Mouse (Mus musculus): ENCODE measurements around the gene A830005F24Rik. TPM values are rescaled to one million over a fixed set of nuclear protein-coding genes. Genes with fewer than 3 reads are reported as not detected.

A830005F24Rik gene
- polyA plus RNA-seq, 1 experiment from 2014 or later = 3.0 TPM

DNA sequence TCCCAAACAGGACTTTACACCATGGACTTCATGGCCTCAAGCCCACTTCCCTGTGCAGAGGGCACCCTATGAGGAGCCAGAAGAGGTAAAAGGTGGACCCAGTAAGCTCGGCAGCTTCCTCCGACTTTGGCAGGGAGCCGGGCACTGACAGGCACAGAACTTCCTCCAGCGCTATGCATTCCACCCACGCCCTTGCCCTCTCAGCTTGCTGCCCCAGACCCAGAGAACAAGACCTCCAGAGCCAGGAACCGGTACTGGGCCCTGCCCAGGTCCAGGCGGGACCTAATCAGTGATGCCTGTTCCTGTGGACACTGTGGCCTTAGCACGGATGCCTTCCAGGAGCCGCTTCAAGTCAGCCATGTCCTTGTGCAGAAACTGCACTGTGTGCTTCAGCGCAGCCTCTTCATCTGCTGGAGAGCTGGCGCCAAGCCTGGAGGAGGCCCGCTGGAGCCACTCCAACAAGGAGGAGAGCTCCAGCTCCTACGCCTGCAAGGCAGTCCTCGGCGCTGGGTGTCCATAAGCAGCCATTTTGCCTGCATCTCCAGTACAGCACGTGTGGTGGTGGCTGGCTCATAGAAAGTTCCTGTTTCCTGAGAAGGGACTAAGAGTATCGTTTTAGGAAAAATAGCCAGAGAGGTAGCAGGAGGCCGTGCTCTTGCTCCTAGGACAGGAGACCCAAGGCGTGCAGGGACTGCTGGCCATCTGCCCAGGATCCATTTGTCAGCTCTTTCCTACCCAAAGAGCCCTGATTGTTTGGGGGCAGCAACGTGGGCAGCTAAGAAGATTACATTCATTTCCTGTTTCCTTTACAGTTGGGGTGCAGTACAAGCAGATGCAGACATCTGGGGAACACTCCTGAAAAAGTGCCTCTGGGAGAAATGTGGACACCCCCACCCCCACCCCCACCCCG lies 39.1 kb downstream of the A830005F24Rik start:
- Histone ChIP-seq H3K36me3 (ENCODE audit: control insufficient read depth, insufficient read depth, low read length) (no peaks in the 10 kb centered on the region), H3K9me3 (ENCODE audit: control insufficient read depth, low read length) (no peaks in the 10 kb centered on the region), H3K9ac (ENCODE audit: low read depth, low read length) (no peak overlapping the region), H3K4me2 (replicated peaks; ENCODE audit: low read depth, low read length) (no peak overlapping the region), H3K27me3 (ENCODE audit: control insufficient read depth, insufficient read depth, low read length) (no peaks in the 10 kb centered on the region), H3K4me3 (ENCODE audit: low read depth, low read length) (no peak overlapping the region), H3K4me1 (replicated peaks; ENCODE audit: control insufficient read depth, insufficient read depth, low read length) (no peaks in the 10 kb centered on the region), H3K27ac (ENCODE audit: low read depth, low read length) (no peak overlapping the region)
- DNase-seq (ENCODE audit: low spot score) (no peak), ATAC-seq (ENCODE audit: low FRiP score) (no peak)
- 78% methylated on average over 21 of the region's 21 CpGs for WGBS

DNA sequence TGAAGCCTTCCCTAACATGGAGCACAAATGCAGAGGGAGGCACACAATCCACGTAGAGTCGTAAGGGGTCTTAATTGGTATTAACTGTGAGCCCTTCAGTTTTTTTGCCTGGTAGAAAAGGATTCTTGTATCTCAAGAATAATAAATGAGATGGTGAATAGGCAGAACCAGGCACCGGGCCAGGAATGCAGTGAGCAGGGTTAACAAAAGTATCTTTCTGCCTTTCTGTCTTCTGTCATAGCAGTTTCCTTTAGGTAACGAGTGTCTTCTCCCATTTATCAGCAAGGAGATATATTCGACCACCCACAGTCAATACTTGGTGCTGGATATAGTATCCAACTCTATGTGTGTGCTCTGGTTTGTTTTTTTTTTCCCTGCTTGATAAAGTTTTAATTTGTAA lies 40.1 kb downstream of the A830005F24Rik start:
- ATAC-seq (ENCODE audit: low FRiP score) = no peak
- Histone ChIP-seq H3K4me1 (replicated peaks; ENCODE audit: control insufficient read depth, insufficient read depth, low read length) (no peaks in the 10 kb centered on the region), H3K27me3 (ENCODE audit: control insufficient read depth, insufficient read depth, low read length) (no peaks in the 10 kb centered on the region), H3K9ac (ENCODE audit: low read depth, low read length) (no peak overlapping the region), H3K9me3 (ENCODE audit: control insufficient read depth, low read length) (no peaks in the 10 kb centered on the region), H3K36me3 (ENCODE audit: control insufficient read depth, insufficient read depth, low read length) (no peaks in the 10 kb centered on the region), H3K4me3 (ENCODE audit: low read depth, low read length) (no peak overlapping the region), H3K4me2 (replicated peaks; ENCODE audit: low read depth, low read length) (no peak overlapping the region), H3K27ac (ENCODE audit: low read depth, low read length) (no peak overlapping the region)
- no peak for DNase-seq (ENCODE audit: low spot score)
- WGBS = 81% methylated on average over 5 of the region's 5 CpGs

DNA sequence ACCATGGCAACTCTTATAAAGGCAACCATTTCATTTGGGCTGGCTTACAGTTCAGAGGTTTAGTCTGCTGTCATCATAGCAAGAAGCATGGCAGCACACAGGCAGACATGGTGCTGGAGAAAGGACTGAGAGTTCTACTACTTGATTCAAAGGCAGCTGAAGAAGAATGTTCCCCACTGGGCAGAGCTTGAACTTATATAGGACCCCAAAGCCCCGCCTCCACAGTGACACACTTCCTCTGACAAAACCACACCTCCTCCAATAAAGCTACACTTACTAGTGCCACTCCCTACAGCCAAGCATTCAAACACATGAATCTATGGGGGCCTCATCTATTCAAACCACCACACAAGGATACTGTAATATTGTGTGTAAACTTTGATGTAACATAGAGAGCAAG lies 41.2 kb downstream of the A830005F24Rik start:
- H3K27me3 ChIP-seq (ENCODE audit: control insufficient read depth, insufficient read depth, low read length) = no peaks in the 10 kb centered on the region
- H3K4me3 ChIP-seq (ENCODE audit: low read depth, low read length) = no peak overlapping the region
- 88% methylated on average over 1 of the region's 1 CpGs for WGBS
- H3K9ac ChIP-seq (ENCODE audit: low read depth, low read length) = no peak overlapping the region
- no peak for DNase-seq (ENCODE audit: low spot score)
- no peaks in the 10 kb centered on the region for H3K36me3 ChIP-seq (ENCODE audit: control insufficient read depth, insufficient read depth, low read length)
- no peak overlapping the region for H3K27ac ChIP-seq (ENCODE audit: low read depth, low read length)
- no peaks in the 10 kb centered on the region for H3K9me3 ChIP-seq (ENCODE audit: control insufficient read depth, low read length)
- H3K4me2 ChIP-seq (replicated peaks; ENCODE audit: low read depth, low read length) = no peak overlapping the region
- no peak for ATAC-seq (ENCODE audit: low FRiP score)
- H3K4me1 ChIP-seq (replicated peaks; ENCODE audit: control insufficient read depth, insufficient read depth, low read length) = no peaks in the 10 kb centered on the region

DNA sequence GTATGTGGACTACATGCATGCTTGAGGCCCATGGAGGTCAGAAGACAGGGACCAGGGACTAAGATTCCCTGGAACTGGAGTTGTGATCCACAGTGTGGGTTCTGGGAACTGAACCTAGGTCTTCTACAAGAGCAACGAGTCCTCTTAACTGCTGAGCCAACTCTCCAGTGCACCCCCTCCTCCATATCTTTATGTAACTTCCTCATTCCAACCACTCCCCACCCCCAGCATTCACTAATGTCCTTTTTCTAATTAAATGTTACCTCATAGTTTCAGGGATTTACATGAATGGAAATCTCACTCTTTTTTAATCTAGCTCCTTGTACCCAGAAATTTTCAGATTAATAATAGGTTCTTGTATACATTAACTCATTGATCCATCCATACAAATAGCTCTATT lies 42.6 kb downstream of the A830005F24Rik start:
- H3K4me1 ChIP-seq (replicated peaks; ENCODE audit: control insufficient read depth, insufficient read depth, low read length) = no peaks in the 10 kb centered on the region
- H3K4me3 ChIP-seq (ENCODE audit: low read depth, low read length) = no peak overlapping the region
- 81% methylated on average over 1 of the region's 1 CpGs for WGBS
- ATAC-seq (ENCODE audit: low FRiP score) (no peak), DNase-seq (ENCODE audit: low spot score) (no peak)
- no peaks in the 10 kb centered on the region for H3K36me3 ChIP-seq (ENCODE audit: control insufficient read depth, insufficient read depth, low read length)
- H3K27ac ChIP-seq (ENCODE audit: low read depth, low read length) = no peak overlapping the region
- H3K9ac ChIP-seq (ENCODE audit: low read depth, low read length) = no peak overlapping the region
- H3K27me3 ChIP-seq (ENCODE audit: control insufficient read depth, insufficient read depth, low read length) = no peaks in the 10 kb centered on the region
- no peaks in the 10 kb centered on the region for H3K9me3 ChIP-seq (ENCODE audit: control insufficient read depth, low read length)
- no peak overlapping the region for H3K4me2 ChIP-seq (replicated peaks; ENCODE audit: low read depth, low read length)

- whole genome bisulfite sequencing = 83% methylated on average over 2 of the region's 2 CpGs
- Histone ChIP-seq H3K4me2 (replicated peaks; ENCODE audit: low read depth, low read length) (no peak overlapping the region), H3K36me3 (ENCODE audit: control insufficient read depth, insufficient read depth, low read length) (no peaks in the 10 kb centered on the region), H3K4me1 (replicated peaks; ENCODE audit: control insufficient read depth, insufficient read depth, low read length) (no peaks in the 10 kb centered on the region), H3K27me3 (ENCODE audit: control insufficient read depth, insufficient read depth, low read length) (no peaks in the 10 kb centered on the region), H3K9ac (ENCODE audit: low read depth, low read length) (no peak overlapping the region), H3K4me3 (ENCODE audit: low read depth, low read length) (no peak overlapping the region), H3K27ac (ENCODE audit: low read depth, low read length) (no peak overlapping the region), H3K9me3 (ENCODE audit: control insufficient read depth, low read length) (no peaks in the 10 kb centered on the region)
- DNase-seq (ENCODE audit: low spot score) = no peak
- no peak for ATAC-seq (ENCODE audit: low FRiP score)
Measured at GRCm38 (mm10) chr13:48561481-48561880, 48.1 kb downstream of the A830005F24Rik start.

- H3K4me2 ChIP-seq (replicated peaks; ENCODE audit: low read depth, low read length) = no peak overlapping the region
- H3K36me3 ChIP-seq (ENCODE audit: control insufficient read depth, insufficient read depth, low read length) = no peaks in the 10 kb centered on the region
- no peaks in the 10 kb centered on the region for H3K9me3 ChIP-seq (ENCODE audit: control insufficient read depth, low read length)
- H3K4me1 ChIP-seq (replicated peaks; ENCODE audit: control insufficient read depth, insufficient read depth, low read length) = no peaks in the 10 kb centered on the region
- H3K9ac ChIP-seq (ENCODE audit: low read depth, low read length) = no peak overlapping the region
- H3K27ac ChIP-seq (ENCODE audit: low read depth, low read length) = no peak overlapping the region
- no peak overlapping the region for H3K4me3 ChIP-seq (ENCODE audit: low read depth, low read length)
- H3K27me3 ChIP-seq (ENCODE audit: control insufficient read depth, insufficient read depth, low read length) = no peaks in the 10 kb centered on the region
- WGBS = 92% methylated on average over 5 of the region's 5 CpGs
- ATAC-seq (ENCODE audit: low FRiP score) = no peak
- no peak for DNase-seq (ENCODE audit: low spot score)
Measured at GRCm38 (mm10) chr13:48562336-48562735, 49.0 kb downstream of the A830005F24Rik start.

MicroRNA genes within 50 kb of the gene (microRNA counts, 519-probe panel; counts per million panel counts)
- microRNA mmu-let-7a (6,528 counts per million, percentile 92 among the panel's probes with 10 or more counts), microRNA mmu-let-7d (5,349 counts per million, percentile 77 among the panel's probes with 10 or more counts), microRNA mmu-let-7f (5,052 counts per million, percentile 68 among the panel's probes with 10 or more counts)

Other genes starting within 250 kb of the A830005F24Rik start
- 7.9 and 8.9 TPM in 2 replicates for gene Zfp169, start 119 bp upstream of the A830005F24Rik start, polyA plus RNA-seq (2014; fragmentation: Nextera tagmentation; extraction: Ambion mirVana)
- gene Ptpdc1, start 112.1 kb downstream of the A830005F24Rik start, polyA plus RNA-seq (2014; fragmentation: Nextera tagmentation; extraction: Ambion mirVana) = 12.2 and 12.5 TPM in 2 replicates
- gene Barx1, start 149.4 kb downstream of the A830005F24Rik start, polyA plus RNA-seq (2014; fragmentation: Nextera tagmentation; extraction: Ambion mirVana) = 0.83 and 1.3 TPM in 2 replicates

Data from hindbrain, embryonic 11.5 days (tissue).